Mouse (Mus musculus) liver, embryonic 12.5 days (tissue): ENCODE measurements around the gene Pim1. TPM values are rescaled to one million over a fixed set of nuclear protein-coding genes. Genes with fewer than 3 reads are reported as not detected.

Source experiments
- ATAC-seq: fragments of 200-750 bp; cut with Nextera tagmentation; 2 replicates; pipeline ENCODE4 v1.8.0; 2017; ENCODE audit warnings: moderate number of reproducible peaks, mild to moderate bottlenecking, moderate library complexity
- H3K27ac ChIP-seq: fragments of 300-500 bp; sonication (generic); 2 replicates; pipeline ENCODE4 v1.5.1; 2016; ENCODE audit warnings: mild to moderate bottlenecking
- H3K27me3 ChIP-seq: fragments of 300-500 bp; sonication (generic); replicated peaks from 2 replicates; pipeline ENCODE4 v1.6.1; 2016; ENCODE audit warnings: mild to moderate bottlenecking, moderate library complexity
- H3K36me3 ChIP-seq: fragments of 300-500 bp; sonication (generic); 2 replicates; pipeline ENCODE4 v1.6.1; 2016; ENCODE audit warnings: mild to moderate bottlenecking, moderate library complexity
- H3K4me1 ChIP-seq: fragments of 300-500 bp; sonication (generic); 2 replicates; pipeline ENCODE4 v1.6.1; 2016
- H3K4me2 ChIP-seq: fragments of 300-500 bp; sonication (generic); 2 replicates; pipeline ENCODE4 v1.6.1; 2016; ENCODE audit warnings: mild to moderate bottlenecking, moderate library complexity
- H3K4me3 ChIP-seq: fragments of 300-500 bp; sonication (generic); 2 replicates; pipeline ENCODE4 v1.5.1; 2016; ENCODE audit warnings: mild to moderate bottlenecking, moderate library complexity
- H3K9ac ChIP-seq: fragments of 300-500 bp; sonication (generic); 2 replicates; pipeline ENCODE4 v1.6.1; 2016; ENCODE audit warnings: mild to moderate bottlenecking, moderate library complexity
- H3K9me3 ChIP-seq: fragments of 300-500 bp; sonication (generic); replicated peaks from 2 replicates; pipeline ENCODE4 v1.6.1; 2016; ENCODE audit warnings: mild to moderate bottlenecking, moderate library complexity
- WGBS: fragments of 180-500 bp; shearing (Covaris S2); methylation state at CpG from one replicate; pipeline ENCODE4 v1.1.7; 2016; ENCODE audit not compliant: insufficient replicate concordance; 5-methylcytosine and 5-hydroxymethylcytosine counted together
- polyA plus RNA-seq: library from polyadenylated mRNA; unstranded; fragments of >200 nt; fragmentation: Nextera tagmentation; extraction: Ambion mirVana; gene quantifications from 2 replicates; pipeline ENCODE4 v1.2.1, GENCODE M21; 2016

The Pim1 gene
- polyA plus RNA-seq, 1 experiment from 2014 or later, result 112 TPM

DNA sequence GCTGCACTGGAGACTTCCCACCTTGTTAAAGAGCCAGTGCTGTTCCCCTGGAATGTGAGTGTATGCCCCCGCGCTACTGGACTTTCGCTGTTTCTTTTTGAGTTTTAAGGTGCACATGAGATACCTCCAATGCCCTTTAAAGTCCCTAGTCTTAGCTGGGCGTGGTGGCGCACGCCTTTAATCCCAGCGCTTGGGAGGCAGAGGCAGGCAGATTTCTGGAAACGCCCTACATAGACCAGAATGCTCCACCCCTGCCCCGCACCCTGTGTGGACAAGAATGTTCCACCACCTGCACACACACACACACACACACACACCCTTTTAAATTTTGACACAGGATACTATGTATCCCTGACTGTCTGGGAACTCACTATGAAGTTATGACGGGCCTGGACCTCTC lies 17.1 kb upstream of the Pim1 start:
- peaks cover 45% of the 10 kb centered on the region for H3K27me3 ChIP-seq
- H3K9me3 ChIP-seq, result no peaks in the 10 kb centered on the region
- no peaks in the 10 kb centered on the region for H3K36me3 ChIP-seq
- no peak overlapping the region for H3K27ac ChIP-seq
- H3K4me3 ChIP-seq, result no peak overlapping the region
- no peak overlapping the region for H3K4me2 ChIP-seq
- peaks cover 31% of the 10 kb centered on the region for H3K4me1 ChIP-seq
- 88% methylated on average over 10 of the region's 10 CpGs for WGBS
- no peak for ATAC-seq
- H3K9ac ChIP-seq, result no peak overlapping the region

GRCm38 (mm10) chr17:29474036-29474435 lies 16.5 kb upstream of the Pim1 start:
- ATAC-seq, result no peak
- WGBS, result 80% methylated on average over 2 of the region's 2 CpGs
- H3K9me3 ChIP-seq, result no peaks in the 10 kb centered on the region

GRCm38 (mm10) chr17:29475142-29475541 lies 15.4 kb upstream of the Pim1 start:
- Histone ChIP-seq H3K36me3 (no peaks in the 10 kb centered on the region), H3K4me3 (no peak overlapping the region), H3K27ac (no peak overlapping the region), H3K9ac (no peak overlapping the region), H3K4me2 (no peak overlapping the region), H3K9me3 (no peaks in the 10 kb centered on the region), H3K27me3 (peaks cover 30% of the 10 kb centered on the region; the same call in 1 of the 2 replicates), H3K4me1 (peaks cover 35% of the 10 kb centered on the region)
- ATAC-seq, result no peak
- whole genome bisulfite sequencing, result 82% methylated on average over 3 of the region's 3 CpGs

More at GRCm38 (mm10) chr17:29474036-29474435, 16.5 kb upstream of the Pim1 start:
- H3K4me3 ChIP-seq, result no peak overlapping the region
- H3K9ac ChIP-seq, result no peak overlapping the region
- H3K4me1 ChIP-seq, result peaks cover 35% of the 10 kb centered on the region
- H3K27me3 ChIP-seq, result peaks cover 41% of the 10 kb centered on the region
- H3K4me2 ChIP-seq, result no peak overlapping the region
- H3K36me3 ChIP-seq, result no peaks in the 10 kb centered on the region
- no peak overlapping the region for H3K27ac ChIP-seq

DNA sequence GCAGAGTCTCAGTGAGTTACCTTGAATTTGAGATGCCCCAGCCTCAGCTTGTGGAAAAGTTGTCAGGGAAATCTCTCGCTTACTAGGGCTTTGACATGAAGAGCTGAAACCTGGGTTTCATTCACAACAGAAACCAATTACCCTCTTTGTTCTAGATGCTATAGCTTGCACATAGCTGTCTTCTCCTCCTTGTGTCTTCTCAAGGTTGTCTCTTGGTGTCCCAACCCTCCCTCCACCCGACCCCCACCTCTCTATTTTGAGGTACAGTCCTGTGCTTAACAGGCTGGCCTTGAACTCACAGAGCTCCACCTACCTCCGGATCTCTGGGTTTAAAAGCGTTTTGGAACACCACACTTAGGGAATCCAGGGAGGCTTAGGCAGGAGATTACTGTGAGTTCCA lies 14.1 kb upstream of the Pim1 start:
- Histone ChIP-seq H3K4me1 (peaks cover 41% of the 10 kb centered on the region), H3K9me3 (no peaks in the 10 kb centered on the region), H3K27me3 (peaks cover 23% of the 10 kb centered on the region; the same call in 1 of the 2 replicates), H3K9ac (no peak overlapping the region), H3K27ac (no peak overlapping the region), H3K36me3 (no peaks in the 10 kb centered on the region), H3K4me2 (no peak overlapping the region), H3K4me3 (no peak overlapping the region)
- no peak for ATAC-seq
- WGBS, result 58% methylated on average over 4 of the region's 4 CpGs

GRCm38 (mm10) chr17:29477357-29477756 lies 13.2 kb upstream of the Pim1 start:
- no peak overlapping the region for H3K4me2 ChIP-seq
- H3K9ac ChIP-seq, result no peak overlapping the region
- WGBS, result 84% methylated on average over 10 of the region's 10 CpGs
- H3K4me3 ChIP-seq, result no peak overlapping the region
- H3K36me3 ChIP-seq, result no peaks in the 10 kb centered on the region
- no peak for ATAC-seq
- H3K27me3 ChIP-seq, result peaks cover 18% of the 10 kb centered on the region; the same call in 1 of the 2 replicates
- peaks cover 41% of the 10 kb centered on the region for H3K4me1 ChIP-seq
- peaks cover 3% of the 10 kb centered on the region; the same call in 1 of the 2 replicates for H3K9me3 ChIP-seq
- H3K27ac ChIP-seq, result no peak overlapping the region

GRCm38 (mm10) chr17:29478271-29478670 lies 12.3 kb upstream of the Pim1 start:
- peaks cover 45% of the 10 kb centered on the region for H3K4me1 ChIP-seq
- peak overlapping the region; percentile 46 for H3K9ac ChIP-seq
- peaks cover 10% of the 10 kb centered on the region for H3K9me3 ChIP-seq
- H3K27ac ChIP-seq, result no peak overlapping the region
- peaks cover 11% of the 10 kb centered on the region; the same call in 1 of the 2 replicates for H3K27me3 ChIP-seq
- H3K4me3 ChIP-seq, result no peak overlapping the region
- no peak for ATAC-seq
- WGBS, result 45% methylated on average over 4 of the region's 4 CpGs
- no peaks in the 10 kb centered on the region for H3K36me3 ChIP-seq
- H3K4me2 ChIP-seq, result no peak overlapping the region

- 45% methylated on average over 2 of the region's 2 CpGs for WGBS
- ATAC-seq, result peak; percentile 82
These were observed 10.3 kb upstream of the Pim1 start for GRCm38 (mm10) chr17:29480256-29480655.

DNA sequence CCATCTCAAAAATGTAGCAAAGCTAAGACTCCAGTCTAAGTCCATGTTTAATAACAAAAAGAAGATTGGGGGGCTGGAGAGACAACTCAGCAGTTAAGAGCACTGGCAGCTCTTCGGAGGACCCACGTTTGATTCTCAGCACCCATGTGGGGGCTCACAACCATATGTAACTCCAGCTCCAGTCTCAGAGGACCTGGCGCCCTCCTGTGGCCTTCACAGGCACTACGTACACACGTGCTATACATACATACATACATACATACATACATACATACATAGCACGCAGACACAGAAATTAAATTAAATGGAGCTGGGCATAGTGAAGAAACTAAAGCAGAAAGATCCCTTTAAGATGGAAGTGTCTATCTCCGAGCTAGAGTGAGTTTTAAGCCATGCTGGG lies 7.9 kb upstream of the Pim1 start:
- ATAC-seq, result no peak
- Histone ChIP-seq H3K4me1 (peaks cover 78% of the 10 kb centered on the region), H3K36me3 (no peaks in the 10 kb centered on the region), H3K27ac (no peak overlapping the region), H3K9ac (no peak overlapping the region), H3K4me3 (no peak overlapping the region), H3K27me3 (0 out of 2 replicates have a peak, but pooled peaks cover 3% of the 10 kb centered on the region), H3K4me2 (no peak overlapping the region), H3K9me3 (peaks cover 14% of the 10 kb centered on the region)
- WGBS, result 75% methylated on average over 7 of the region's 7 CpGs

More at GRCm38 (mm10) chr17:29480256-29480655, 10.3 kb upstream of the Pim1 start:
- Histone ChIP-seq H3K27me3 (peaks cover 9% of the 10 kb centered on the region; the same call in 1 of the 2 replicates), H3K9me3 (peaks cover 14% of the 10 kb centered on the region), H3K27ac (peak overlapping the region; percentile 64; the same call in 1 of the 2 replicates), H3K4me3 (no peak overlapping the region), H3K4me1 (peaks cover 59% of the 10 kb centered on the region), H3K9ac (peak overlapping the region; percentile 19; the same call in 1 of the 2 replicates), H3K4me2 (0 out of 2 replicates have a peak overlapping the region, but pooled peaks have one; percentile 10), H3K36me3 (no peaks in the 10 kb centered on the region)

DNA sequence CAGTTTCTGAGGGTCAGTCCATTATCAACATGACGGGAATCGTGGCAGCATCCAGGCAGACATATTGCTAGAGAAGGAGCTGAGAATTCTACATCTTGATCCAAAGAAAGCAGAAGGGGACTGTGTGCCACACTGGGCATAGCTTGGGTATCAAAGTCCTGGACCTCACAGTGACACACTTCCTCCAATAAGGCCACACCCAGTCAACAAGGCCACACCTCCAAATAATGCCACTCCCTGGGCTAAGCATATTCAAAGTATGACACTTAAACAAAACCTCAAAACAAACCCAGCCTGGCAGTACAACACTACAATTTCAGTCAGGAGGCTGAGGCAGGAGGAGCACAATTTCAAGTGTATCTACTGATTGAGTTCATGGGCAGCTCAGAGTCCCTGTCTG lies 7.3 kb upstream of the Pim1 start:
- H3K4me1 ChIP-seq, result peaks cover 75% of the 10 kb centered on the region

GRCm38 (mm10) chr17:29484431-29484830 lies 6.1 kb upstream of the Pim1 start:
- no peak overlapping the region for H3K27ac ChIP-seq
- no peak overlapping the region for H3K4me2 ChIP-seq
- H3K27me3 ChIP-seq, result no peaks in the 10 kb centered on the region
- H3K9ac ChIP-seq, result no peak overlapping the region
- WGBS, result 89% methylated on average over 2 of the region's 2 CpGs
- no peaks in the 10 kb centered on the region for H3K36me3 ChIP-seq
- no peak for ATAC-seq
- H3K4me1 ChIP-seq, result peaks cover 75% of the 10 kb centered on the region
- H3K4me3 ChIP-seq, result no peak overlapping the region
- H3K9me3 ChIP-seq, result peaks cover 14% of the 10 kb centered on the region

More for the DNA sequence above, 7.3 kb upstream of the Pim1 start:
- Histone ChIP-seq H3K9me3 (peaks cover 14% of the 10 kb centered on the region), H3K27ac (no peak overlapping the region), H3K4me2 (no peak overlapping the region), H3K4me3 (no peak overlapping the region), H3K36me3 (no peaks in the 10 kb centered on the region), H3K9ac (no peak overlapping the region), H3K27me3 (0 out of 2 replicates have a peak, but pooled peaks cover 3% of the 10 kb centered on the region)
- WGBS, result 92% methylated on average over 2 of the region's 2 CpGs
- ATAC-seq, result no peak

DNA sequence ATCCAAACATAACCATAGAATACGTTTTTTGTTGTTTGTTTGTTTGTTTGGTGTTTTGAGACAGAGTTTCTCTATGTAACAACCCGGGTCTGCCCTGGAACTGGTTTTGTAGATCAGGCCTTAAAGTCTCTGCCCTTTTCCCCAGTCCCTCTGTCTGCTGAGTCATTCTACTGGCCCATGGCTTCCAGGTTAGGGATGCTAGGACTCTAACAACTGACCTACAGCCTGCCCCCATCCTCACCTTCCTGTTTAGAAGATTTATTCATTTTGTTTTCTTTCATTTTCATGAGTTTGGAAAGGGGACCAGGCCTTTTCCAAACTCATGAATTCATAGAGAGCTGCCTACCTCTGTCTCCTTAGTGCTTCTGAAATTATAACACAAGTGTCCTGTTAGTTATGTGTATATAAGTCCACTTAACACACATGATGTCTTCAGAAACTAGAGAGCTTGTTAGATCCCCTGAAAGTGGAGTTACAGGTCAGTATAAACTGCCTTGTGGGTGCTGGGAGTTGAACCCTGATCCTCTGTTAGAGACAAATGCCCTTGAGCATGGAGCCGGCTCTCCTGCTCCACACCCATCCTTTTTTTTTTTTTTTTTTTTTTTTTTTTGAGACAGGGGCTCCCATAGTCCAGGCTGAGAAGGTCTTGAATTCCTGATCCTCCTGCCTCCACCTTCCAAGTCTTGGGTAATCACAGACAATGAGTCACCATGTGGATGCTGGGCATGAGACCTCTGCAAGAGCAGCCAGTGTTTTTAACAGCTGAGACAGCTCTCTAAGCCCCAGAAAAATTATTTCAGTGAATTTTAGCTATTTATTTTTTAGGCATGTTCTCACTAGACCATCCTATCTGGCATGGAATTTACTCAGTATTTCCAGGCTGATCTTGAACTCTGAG lies 5.0 kb upstream of the Pim1 start:
- no peaks in the 10 kb centered on the region for H3K27me3 ChIP-seq
- no peak overlapping the region for H3K4me2 ChIP-seq
- ATAC-seq, result no peak
- peaks cover 14% of the 10 kb centered on the region for H3K9me3 ChIP-seq
- peaks cover 65% of the 10 kb centered on the region for H3K4me1 ChIP-seq
- 64% methylated on average over 3 of the region's 3 CpGs for WGBS
- peak overlapping the region; percentile 74 for H3K27ac ChIP-seq
- H3K4me3 ChIP-seq, result no peak overlapping the region
- H3K9ac ChIP-seq, result 0 out of 2 replicates have a peak overlapping the region, but pooled peaks have one; percentile 37
- no peaks in the 10 kb centered on the region for H3K36me3 ChIP-seq
